Mouse (Mus musculus): Measurements from ENCODE around the gene Cadps.

DNA sequence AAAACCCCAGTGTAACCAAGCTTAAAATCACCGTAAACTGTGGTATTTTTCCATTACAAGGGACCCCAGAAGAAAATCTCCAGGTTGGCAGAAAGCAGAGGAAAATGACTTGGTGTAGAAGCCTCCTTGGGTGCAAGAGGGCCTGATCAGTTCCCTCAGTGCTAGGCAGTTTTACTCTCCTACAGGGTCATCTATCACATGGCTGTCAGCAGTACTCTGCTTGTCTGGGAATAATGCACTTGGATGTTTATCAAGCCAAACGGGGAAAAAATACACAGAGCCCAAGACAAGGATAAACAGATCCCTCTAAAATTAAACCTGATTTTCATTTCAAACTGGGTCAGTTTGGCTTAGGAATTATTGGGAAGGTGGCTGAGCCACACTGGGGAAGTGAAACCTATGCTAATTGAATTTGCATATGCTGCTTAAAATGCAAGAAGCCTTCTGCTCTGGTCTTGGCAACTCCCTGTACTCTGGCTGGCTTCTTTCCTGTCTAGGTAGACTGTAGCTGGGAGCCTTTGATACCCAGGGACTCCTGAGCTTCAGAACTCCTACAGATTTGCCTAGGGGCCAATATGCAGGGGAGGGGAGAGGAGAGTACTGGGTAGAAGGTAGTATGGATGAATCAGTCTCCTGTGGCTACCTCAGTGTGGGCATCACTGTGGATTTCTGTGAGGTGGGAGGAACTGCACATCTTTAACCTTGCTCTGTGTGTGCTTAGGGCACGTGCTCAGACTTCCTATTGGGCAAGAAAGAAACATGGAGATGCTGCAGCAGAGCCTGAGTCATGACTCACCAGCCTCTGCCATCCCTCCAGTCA lies 141.8 kb downstream of the Cadps start:
- TF ChIP-seq CTCF (IDR thresholded peaks at IDR 0.05; ENCODE audit: extremely low read depth, insufficient read depth, low read length) (no peak), POLR2A (IDR thresholded peaks at IDR 0.05; ENCODE audit: extremely low read depth, insufficient read depth, low read length) (no peak)
